ENCODE assay signal across 27 mouse cellular contexts in the genomic region with DNA sequence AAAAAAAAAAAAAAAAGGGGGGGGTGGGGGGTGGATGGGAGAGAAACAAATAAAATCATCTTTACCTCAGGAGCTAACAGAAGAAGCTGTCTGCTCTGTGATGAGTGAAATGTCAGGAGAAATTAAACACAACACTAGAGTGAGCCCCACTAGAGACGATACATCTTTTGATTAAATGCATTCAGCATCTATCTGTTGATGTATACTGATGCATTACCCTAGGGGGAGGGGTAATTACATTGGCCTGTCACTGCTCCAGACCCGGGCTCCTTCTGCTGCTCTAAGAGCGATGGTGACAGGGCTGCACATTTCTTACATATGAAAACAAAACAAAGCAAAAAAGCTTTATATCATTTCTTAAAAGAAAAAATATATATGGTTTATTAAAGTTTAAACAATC.
A peak's percentile ranks its signal among the peaks of the same experiment; 100 is the strongest.
DNase-seq lines count a peak whose midpoint lies in the region; ATAC-seq and TF ChIP-seq lines count a peak whose summit lies in the region.
"Had no signal": no experiment of that assay in that cellular context is flagged by ENCODE, and none has a peak within 500 bp of the region (broad histone marks: within the 10 kb centered on the region; RNA-seq: fewer than 3 reads in every experiment).

No protein-coding gene starts in this region.

- WGBS in midbrain, embryonic 13.5 days: 48% methylated on average over 3 of the region's 3 CpGs
- 91% methylated on average over 3 of the region's 3 CpGs for WGBS in midbrain, embryonic 10.5 days
- WGBS in hindbrain, embryonic 16.5 days: 45% methylated on average over 3 of the region's 3 CpGs
- WGBS in kidney, adult 2 months: 89% methylated on average over 3 of the region's 3 CpGs

- intact Hi-C loops in gastrocnemius, postnatal 36 days (cut with DNase I): no loop called here

- H3K9me3 ChIP-seq in midbrain, embryonic 13.5 days: no peaks in the 10 kb centered on the region
- no peaks in the 10 kb centered on the region for H3K9me3 ChIP-seq in midbrain, embryonic 10.5 days (replicated peaks)
- H3K9me3 ChIP-seq in hindbrain, embryonic 16.5 days (ENCODE audit: control insufficient read depth, low read length): no peaks in the 10 kb centered on the region
- H3K9me3 ChIP-seq: embryonic facial prominence, embryonic 10.5 days; embryonic facial prominence, embryonic 13.5 days; forebrain, embryonic 12.5 days; forebrain, embryonic 15.5 days; hindbrain, embryonic 15.5 days had no signal

- no peak for DNase-seq in midbrain, embryonic 10.5 days (ENCODE audit: low spot score)
- DNase-seq in retina, postnatal 1 day: peak; percentile 27
- no peak for DNase-seq in retina, embryonic 14.5 days (ENCODE audit: low spot score)
- DNase-seq in brain, embryonic 14.5 days (ENCODE audit: low read depth): peak; percentile 59
- DNase-seq in gastrocnemius, postnatal 36 days: no peak
- no peak for DNase-seq in kidney, adult 2 months
- DNase-seq: adrenal gland, adult 2 months; adrenal gland, postnatal 14 days; cerebellum, adult 11-12 months; cerebellum, adult 8-10 months; cerebellum, postnatal 10 days; cerebellum, postnatal 36 days; embryo, embryonic 11 days; gastrocnemius, postnatal 10 days; heart, adult 11 months; heart, postnatal 36 days had no signal

- no peaks in the 10 kb centered on the region for H3K27me3 ChIP-seq in midbrain, embryonic 13.5 days
- H3K27me3 ChIP-seq in midbrain, embryonic 10.5 days (ENCODE audit: low read depth, poor library complexity, severe bottlenecking): no peaks in the 10 kb centered on the region
- no peaks in the 10 kb centered on the region for H3K27me3 ChIP-seq in hindbrain, embryonic 16.5 days (replicated peaks; ENCODE audit: control insufficient read depth, insufficient read depth, low read length)
- H3K27me3 ChIP-seq in kidney, adult 2 months (replicated peaks; ENCODE audit: control insufficient read depth, insufficient read depth, low read length): no peaks in the 10 kb centered on the region
- H3K27me3 ChIP-seq: embryonic facial prominence, embryonic 13.5 days; forebrain, embryonic 12.5 days; forebrain, embryonic 15.5 days; hindbrain, embryonic 15.5 days had no signal

- H3K4me2 ChIP-seq in midbrain, embryonic 13.5 days (replicated peaks): no peak overlapping the region
- no peak overlapping the region for H3K4me2 ChIP-seq in hindbrain, embryonic 16.5 days (ENCODE audit: low read length)
- H3K4me2 ChIP-seq: embryonic facial prominence, embryonic 13.5 days; forebrain, embryonic 12.5 days; forebrain, embryonic 15.5 days; heart, embryonic 11.5 days; hindbrain, embryonic 15.5 days had no signal

- H3K36me3 ChIP-seq in midbrain, embryonic 13.5 days: 0 out of 2 replicates have a peak, but pooled peaks cover 6% of the 10 kb centered on the region
- H3K36me3 ChIP-seq in midbrain, embryonic 10.5 days: peaks cover 29% of the 10 kb centered on the region
- peaks cover 2% of the 10 kb centered on the region; the same call in 1 of the 2 replicates for H3K36me3 ChIP-seq in hindbrain, embryonic 16.5 days (ENCODE audit: control insufficient read depth, insufficient read depth, low read length)
- H3K36me3 ChIP-seq in kidney, adult 2 months (ENCODE audit: control insufficient read depth, insufficient read depth, low read length): peaks cover 1% of the 10 kb centered on the region; the same call in 1 of the 2 replicates
- H3K36me3 ChIP-seq: forebrain, embryonic 15.5 days; hindbrain, embryonic 15.5 days had no signal

- H3K9ac ChIP-seq in midbrain, embryonic 13.5 days (replicated peaks): no peak overlapping the region
- no peak overlapping the region for H3K9ac ChIP-seq in hindbrain, embryonic 16.5 days (ENCODE audit: low read depth, low read length)
- H3K9ac ChIP-seq: embryonic facial prominence, embryonic 13.5 days; forebrain, embryonic 12.5 days; forebrain, embryonic 15.5 days; hindbrain, embryonic 15.5 days had no signal

- no peak for TF ChIP-seq POLR2A in brain, embryonic 14.5 days (IDR thresholded peaks at IDR 0.05; ENCODE audit: borderline replicate concordance, extremely low read depth, insufficient read depth, insufficient read length, poor library complexity, severe bottlenecking)
- no peak for TF ChIP-seq POLR2A in kidney, adult 2 months (IDR thresholded peaks at IDR 0.05; ENCODE audit: low read depth, low read length)

- H3K27ac ChIP-seq in midbrain, embryonic 13.5 days: no peak overlapping the region
- H3K27ac ChIP-seq in midbrain, embryonic 10.5 days (replicated peaks): no peak overlapping the region
- no peak overlapping the region for H3K27ac ChIP-seq in hindbrain, embryonic 16.5 days (ENCODE audit: low read depth, low read length)
- no peak overlapping the region for H3K27ac ChIP-seq in kidney, adult 2 months (ENCODE audit: insufficient read depth, low read depth, low read length)
- H3K27ac ChIP-seq: embryonic facial prominence, embryonic 10.5 days; embryonic facial prominence, embryonic 13.5 days; forebrain, embryonic 12.5 days; forebrain, embryonic 15.5 days; hindbrain, embryonic 15.5 days had no signal

- TF ChIP-seq CTCF in brain, embryonic 14.5 days (IDR thresholded peaks at IDR 0.05; ENCODE audit: borderline replicate concordance, extremely low read depth, insufficient read depth, insufficient read length): no peak
- no peak for TF ChIP-seq CTCF in kidney, adult 2 months (conservative IDR thresholded peaks at IDR 0.05; ENCODE audit: insufficient read depth, insufficient read length, low read depth, low read length)

- peak; percentile 67; the same call in 1 of the 2 replicates for ATAC-seq in midbrain, embryonic 13.5 days
- ATAC-seq in hindbrain, embryonic 16.5 days: peak; percentile 58; the same call in 1 of the 2 replicates
- ATAC-seq: forebrain, embryonic 15.5 days; inflammation-experienced regulatory T-cells, adult 6 months; intestine, embryonic 16.5 days had no signal

- no peak overlapping the region for H3K4me3 ChIP-seq in midbrain, embryonic 13.5 days (replicated peaks)
- H3K4me3 ChIP-seq in midbrain, embryonic 10.5 days: no peak overlapping the region
- no peak overlapping the region for H3K4me3 ChIP-seq in hindbrain, embryonic 16.5 days (ENCODE audit: low read length)
- H3K4me3 ChIP-seq in kidney, adult 2 months (ENCODE audit: insufficient read depth, low read depth, low read length): no peak overlapping the region
- H3K4me3 ChIP-seq: embryonic facial prominence, embryonic 10.5 days; embryonic facial prominence, embryonic 13.5 days; erythroblast, embryonic 14.5 days; forebrain, embryonic 12.5 days; forebrain, embryonic 15.5 days; hindbrain, embryonic 15.5 days had no signal

- no peaks in the 10 kb centered on the region for H3K4me1 ChIP-seq in midbrain, embryonic 13.5 days (replicated peaks)
- H3K4me1 ChIP-seq in midbrain, embryonic 10.5 days: no peaks in the 10 kb centered on the region
- H3K4me1 ChIP-seq in hindbrain, embryonic 16.5 days (ENCODE audit: control insufficient read depth, insufficient read depth, low read depth, low read length): no peaks in the 10 kb centered on the region
- H3K4me1 ChIP-seq in kidney, adult 2 months (ENCODE audit: control insufficient read depth, insufficient read depth, low read length): no peaks in the 10 kb centered on the region
- H3K4me1 ChIP-seq: embryonic facial prominence, embryonic 10.5 days; forebrain, embryonic 12.5 days; forebrain, embryonic 15.5 days; hindbrain, embryonic 15.5 days had no signal

Comparison
In these comparisons a context has a peak if more than half of its experiments do, and no peak if none do; other contexts are left out.
1. DNase-seq: peak in retina, postnatal 1 day (single experiment) and brain, embryonic 14.5 days (single experiment); none in midbrain, embryonic 10.5 days (single experiment), retina, embryonic 14.5 days (single experiment), gastrocnemius, postnatal 36 days (0 of 2) and kidney, adult 2 months (single experiment).